Mouse (Mus musculus): ENCODE data around the gene Shisa8. TPM values are rescaled to one million over a fixed set of nuclear protein-coding genes. Genes with fewer than 3 reads are reported as not detected.

The Shisa8 gene
- total and polyA plus RNA-seq, 3 experiments: 0.05 TPM; not detected in 2

DNA sequence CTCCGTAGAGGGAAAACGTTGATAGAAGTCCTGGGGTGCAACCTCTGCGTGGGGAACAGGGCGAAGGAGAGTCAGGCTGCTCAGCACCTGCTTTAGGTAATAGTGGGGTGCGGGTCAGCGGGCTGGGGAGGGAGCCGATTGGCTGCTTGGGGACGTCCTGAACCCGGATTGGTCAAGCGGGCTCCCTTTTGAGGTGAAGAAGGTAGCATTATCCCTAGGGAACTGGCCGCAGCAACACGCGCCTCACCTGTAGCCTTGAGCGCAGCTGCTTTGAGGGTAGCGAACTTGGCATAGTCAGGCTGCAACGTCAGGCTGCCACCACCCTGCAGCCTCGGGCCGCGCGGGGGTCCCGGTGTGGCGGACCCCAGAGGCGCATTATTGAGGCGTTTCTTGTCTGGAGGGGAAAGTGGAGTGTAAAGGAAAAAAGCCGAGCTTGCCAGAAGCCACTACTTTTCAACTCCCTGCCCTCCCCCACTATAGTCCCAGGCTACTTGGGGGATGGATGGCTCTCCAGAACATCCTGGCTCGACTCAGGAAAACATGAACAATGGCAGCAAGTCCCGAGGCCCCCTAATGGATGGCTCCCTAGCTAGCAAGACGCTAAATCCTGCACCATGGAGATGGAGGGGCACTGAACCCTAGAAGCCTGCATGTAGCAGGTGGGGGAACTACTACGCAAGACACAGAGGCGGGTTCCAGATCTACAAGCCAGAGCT, 5.0 kb downstream of the Shisa8 start:
- peaks cover 21% of the 10 kb centered on the region for H3K27me3 ChIP-seq (ENCODE audit: insufficient read depth, low read length)
- H3K9me3 ChIP-seq (replicated peaks): peaks cover 26% of the 10 kb centered on the region
- H3K36me3 ChIP-seq (replicated peaks): peaks cover 72% of the 10 kb centered on the region
- TF ChIP-seq GATA1 (IDR thresholded peaks at IDR 0.05; ENCODE audit: borderline replicate concordance, low read length) (no peak), TAL1 (conservative IDR thresholded peaks at IDR 0.05; ENCODE audit: low read depth, low read length) (no peak)
- H3K4me3 ChIP-seq (ENCODE audit: low read depth, low read length): no peak overlapping the region
- DNase-seq (ENCODE audit: low spot score) (no peak), ATAC-seq (ENCODE audit: extremely low read depth, insufficient number of reproducible peaks, low FRiP score, poor library complexity, severe bottlenecking) (no peak)
- no peaks in the 10 kb centered on the region for H3K4me1 ChIP-seq (ENCODE audit: insufficient read depth, low read depth, low read length)

DNA sequence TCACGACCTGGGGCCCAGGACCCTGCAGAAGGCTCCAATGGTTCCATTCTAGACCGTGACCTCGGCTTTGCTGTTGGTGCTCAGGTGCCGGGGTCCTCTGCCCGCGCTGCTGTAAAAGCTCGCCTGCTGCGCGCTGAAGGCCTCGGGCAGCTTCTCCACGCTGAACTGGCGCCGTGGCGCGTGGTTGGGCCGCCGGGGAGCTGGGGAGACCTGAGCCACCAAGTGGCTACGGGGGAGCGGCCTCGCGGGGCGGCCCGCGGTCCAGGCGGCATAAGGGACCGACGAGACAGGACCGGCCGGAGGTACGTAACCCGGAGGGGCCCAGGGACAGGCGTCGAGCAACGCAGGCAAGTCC, 5.5 kb downstream of the Shisa8 start:
- no peak overlapping the region for H3K4me3 ChIP-seq (ENCODE audit: low read depth, low read length)
- DNase-seq (ENCODE audit: low spot score) (no peak), ATAC-seq (ENCODE audit: extremely low read depth, insufficient number of reproducible peaks, low FRiP score, poor library complexity, severe bottlenecking) (no peak)
- peaks cover 16% of the 10 kb centered on the region for H3K27me3 ChIP-seq (ENCODE audit: insufficient read depth, low read length)
- no peaks in the 10 kb centered on the region for H3K4me1 ChIP-seq (ENCODE audit: insufficient read depth, low read depth, low read length)
- TF ChIP-seq CTCF (IDR thresholded peaks at IDR 0.05; ENCODE audit: low read depth, low read length) (no peak), POLR2AphosphoS5 (IDR thresholded peaks at IDR 0.05; ENCODE audit: insufficient replicate concordance, low read depth, low read length) (no peak), TAL1 (conservative IDR thresholded peaks at IDR 0.05; ENCODE audit: low read depth, low read length) (no peak), GATA2 (IDR thresholded peaks at IDR 0.05; ENCODE audit: borderline replicate concordance, low read depth, low read length) (no peak), GATA1 (IDR thresholded peaks at IDR 0.05; ENCODE audit: borderline replicate concordance, low read length) (no peak)
- H3K36me3 ChIP-seq (replicated peaks): peaks cover 77% of the 10 kb centered on the region
- H3K9me3 ChIP-seq (replicated peaks): peaks cover 20% of the 10 kb centered on the region

DNA sequence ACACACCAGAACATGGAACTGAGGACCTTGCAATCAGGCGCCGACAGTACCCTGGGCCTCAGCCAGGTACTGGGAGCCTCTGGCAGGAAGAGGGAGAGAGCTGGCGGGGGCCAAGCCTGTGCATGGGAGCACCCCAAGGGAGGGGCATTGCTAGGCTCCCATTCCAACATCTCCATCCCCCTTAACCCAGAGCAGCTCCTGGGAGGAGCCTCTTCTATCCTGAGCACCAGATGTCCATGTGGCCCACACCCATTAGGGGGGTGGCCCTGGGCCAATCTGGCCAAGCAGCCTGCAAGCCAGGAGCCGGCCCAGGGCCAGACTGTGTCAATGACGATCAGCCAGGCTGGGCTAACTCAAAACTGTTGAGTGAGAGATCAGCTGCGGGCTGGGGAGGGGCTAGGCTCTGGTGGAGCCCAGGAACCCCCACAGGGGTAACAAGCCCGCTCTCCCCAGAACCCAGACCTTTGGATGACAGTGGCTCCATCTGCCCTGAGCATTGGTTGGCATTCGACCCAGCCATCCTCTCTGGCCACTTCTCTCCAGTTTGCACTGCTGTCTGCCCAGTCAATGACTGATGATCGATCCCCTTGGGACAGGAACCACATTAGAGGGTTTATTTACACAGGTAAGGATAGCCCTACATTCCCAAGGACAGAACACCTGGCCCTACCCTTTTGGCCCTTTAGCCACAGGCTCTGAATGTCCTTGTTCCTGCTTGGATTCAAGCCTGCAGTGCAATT, 6.1 kb downstream of the Shisa8 start:
- DNase-seq (ENCODE audit: low spot score): no peak
- peaks cover 10% of the 10 kb centered on the region for H3K27me3 ChIP-seq (ENCODE audit: insufficient read depth, low read length)
- no peak overlapping the region for H3K4me3 ChIP-seq (ENCODE audit: low read depth, low read length)
- peaks cover 83% of the 10 kb centered on the region for H3K36me3 ChIP-seq (replicated peaks)
- TF ChIP-seq POLR2AphosphoS5 (IDR thresholded peaks at IDR 0.05; ENCODE audit: insufficient replicate concordance, low read depth, low read length): no peak
- H3K4me1 ChIP-seq (ENCODE audit: insufficient read depth, low read depth, low read length): no peaks in the 10 kb centered on the region
- H3K9me3 ChIP-seq (replicated peaks): peaks cover 15% of the 10 kb centered on the region
- ATAC-seq (ENCODE audit: extremely low read depth, insufficient number of reproducible peaks, low FRiP score, poor library complexity, severe bottlenecking): no peak

DNA sequence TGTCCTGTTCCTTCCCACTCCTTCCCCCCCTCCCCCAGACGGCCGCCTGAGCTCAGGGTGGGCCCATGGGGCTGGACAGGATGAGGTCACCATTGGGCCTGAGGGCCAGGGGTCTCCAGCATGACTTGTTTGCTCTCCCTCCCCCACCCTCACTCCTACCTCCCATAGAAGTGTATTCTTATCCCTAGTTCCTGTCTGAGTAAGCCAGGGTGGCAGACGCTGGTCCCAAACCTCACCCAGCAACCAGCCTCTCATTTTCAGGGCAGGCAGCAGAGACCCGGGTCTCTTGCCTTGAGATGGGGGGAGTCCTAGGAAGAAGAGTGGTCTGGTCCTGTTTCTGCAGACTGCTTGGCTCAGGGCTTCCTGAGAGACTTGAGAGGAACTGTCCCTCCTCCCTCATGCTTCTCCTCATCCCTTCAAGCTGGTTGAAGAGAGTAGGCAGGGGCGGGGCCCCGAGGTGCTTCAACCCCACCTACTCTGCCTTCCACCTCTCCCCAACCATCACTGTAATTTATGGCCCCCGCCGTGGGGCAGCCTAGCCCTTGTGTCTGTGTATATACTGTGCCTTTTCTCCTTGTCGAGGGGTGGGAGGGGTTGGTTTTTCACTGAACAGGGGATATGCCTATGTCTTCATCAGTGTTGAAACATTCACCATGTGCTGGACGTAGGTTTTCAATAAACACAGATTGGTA, 7.8 kb downstream of the Shisa8 start:
- DNase-seq (ENCODE audit: low spot score) (no peak), ATAC-seq (ENCODE audit: extremely low read depth, insufficient number of reproducible peaks, low FRiP score, poor library complexity, severe bottlenecking) (no peak)
- H3K36me3 ChIP-seq (replicated peaks): peaks cover 94% of the 10 kb centered on the region
- no peak overlapping the region for H3K4me3 ChIP-seq (ENCODE audit: low read depth, low read length)
- H3K4me1 ChIP-seq (ENCODE audit: insufficient read depth, low read depth, low read length): no peaks in the 10 kb centered on the region
- TF ChIP-seq CTCF (IDR thresholded peaks at IDR 0.05; ENCODE audit: low read depth, low read length) (no peak), TAL1 (conservative IDR thresholded peaks at IDR 0.05; ENCODE audit: low read depth, low read length) (no peak), GATA1 (IDR thresholded peaks at IDR 0.05; ENCODE audit: borderline replicate concordance, low read length) (no peak), GATA2 (IDR thresholded peaks at IDR 0.05; ENCODE audit: borderline replicate concordance, low read depth, low read length) (no peak), POLR2AphosphoS5 (IDR thresholded peaks at IDR 0.05; ENCODE audit: insufficient replicate concordance, low read depth, low read length) (no peak)
- H3K27me3 ChIP-seq (ENCODE audit: insufficient read depth, low read length): no peaks in the 10 kb centered on the region; the same call in 1 of the 2 replicates
- H3K9me3 ChIP-seq (replicated peaks): peaks cover 12% of the 10 kb centered on the region

DNA sequence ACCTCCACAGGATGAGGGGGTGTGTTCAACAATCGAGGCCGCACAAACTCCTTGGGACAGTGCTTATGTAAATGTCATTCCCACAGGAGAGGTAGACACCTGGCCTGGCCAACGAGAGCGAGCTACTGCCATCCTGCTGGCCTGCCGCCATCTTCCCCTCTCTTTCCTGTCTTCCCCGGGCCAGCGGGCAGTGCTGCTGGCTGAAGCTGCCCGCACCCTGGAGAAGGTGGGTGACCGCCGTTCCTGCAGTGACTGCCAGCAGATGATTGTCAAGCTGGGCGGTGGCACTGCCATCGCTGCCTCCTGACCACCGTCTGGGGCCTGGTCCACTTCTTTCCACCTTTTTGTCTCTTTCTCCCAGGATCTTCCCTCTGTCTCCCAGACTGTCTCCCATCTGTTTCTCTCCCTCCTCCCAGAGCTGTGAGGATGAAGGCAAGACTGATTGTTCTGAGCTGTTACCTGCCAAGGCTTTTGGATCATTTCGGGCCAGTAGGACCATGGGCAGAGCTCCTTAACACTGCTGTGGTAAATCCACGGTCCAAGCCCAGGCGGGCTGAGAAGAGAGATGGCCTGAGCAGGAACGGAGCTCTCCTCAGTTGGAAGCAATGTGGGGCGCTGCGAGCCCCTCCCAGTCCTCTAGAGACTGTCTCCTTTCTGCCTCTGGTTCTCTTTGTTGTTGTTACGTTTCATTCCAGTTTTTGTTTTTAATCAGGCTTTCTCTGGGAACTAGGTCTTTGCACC, 8.8 kb downstream of the Shisa8 start:
- H3K4me1 ChIP-seq (ENCODE audit: insufficient read depth, low read depth, low read length): 0 out of 2 replicates have a peak, but pooled peaks cover under 1% of the 10 kb centered on the region
- no peak for DNase-seq (ENCODE audit: low spot score)
- no peaks in the 10 kb centered on the region for H3K27me3 ChIP-seq (ENCODE audit: insufficient read depth, low read length)
- peaks cover 98% of the 10 kb centered on the region for H3K36me3 ChIP-seq (replicated peaks)
- ATAC-seq (ENCODE audit: extremely low read depth, insufficient number of reproducible peaks, low FRiP score, poor library complexity, severe bottlenecking): no peak
- peaks cover 12% of the 10 kb centered on the region for H3K9me3 ChIP-seq (replicated peaks)
- TF ChIP-seq POLR2AphosphoS5 (IDR thresholded peaks at IDR 0.05; ENCODE audit: insufficient replicate concordance, low read depth, low read length) (no peak), CTCF (IDR thresholded peaks at IDR 0.05; ENCODE audit: low read depth, low read length) (no peak), GATA2 (IDR thresholded peaks at IDR 0.05; ENCODE audit: borderline replicate concordance, low read depth, low read length) (no peak), GATA1 (IDR thresholded peaks at IDR 0.05; ENCODE audit: borderline replicate concordance, low read length) (no peak), TAL1 (conservative IDR thresholded peaks at IDR 0.05; ENCODE audit: low read depth, low read length) (no peak)
- H3K4me3 ChIP-seq (ENCODE audit: low read depth, low read length): no peak overlapping the region

DNA sequence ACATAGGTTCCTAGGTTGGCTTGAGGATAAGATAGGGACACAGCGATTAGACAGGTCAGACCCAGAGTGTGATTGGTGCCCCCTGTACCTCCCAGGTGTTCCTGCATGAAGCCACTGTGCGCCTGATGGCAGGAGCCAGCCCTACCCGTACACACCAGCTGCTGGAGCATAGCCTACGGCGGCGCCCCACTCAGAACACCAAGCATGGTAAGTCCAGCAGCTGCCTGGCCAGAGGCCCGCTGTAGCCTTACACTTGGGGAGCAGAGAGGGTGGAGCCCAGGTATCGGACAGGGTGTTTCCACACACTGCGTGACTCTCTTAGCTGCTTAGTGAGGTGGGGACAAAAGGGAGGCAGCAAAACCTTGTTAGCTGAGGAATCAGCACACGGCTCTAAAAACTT, 9.5 kb downstream of the Shisa8 start:
- DNase-seq (ENCODE audit: low spot score) (no peak), ATAC-seq (ENCODE audit: extremely low read depth, insufficient number of reproducible peaks, low FRiP score, poor library complexity, severe bottlenecking) (no peak)
- Histone ChIP-seq H3K27me3 (ENCODE audit: insufficient read depth, low read length) (no peaks in the 10 kb centered on the region), H3K4me1 (ENCODE audit: insufficient read depth, low read depth, low read length) (peaks cover 4% of the 10 kb centered on the region; the same call in 1 of the 2 replicates), H3K9me3 (replicated peaks) (peaks cover 12% of the 10 kb centered on the region), H3K4me3 (ENCODE audit: low read depth, low read length) (no peak overlapping the region), H3K36me3 (replicated peaks) (peaks cover 99% of the 10 kb centered on the region)
- TF ChIP-seq GATA2 (IDR thresholded peaks at IDR 0.05; ENCODE audit: borderline replicate concordance, low read depth, low read length) (no peak), CTCF (IDR thresholded peaks at IDR 0.05; ENCODE audit: low read depth, low read length) (no peak), TAL1 (conservative IDR thresholded peaks at IDR 0.05; ENCODE audit: low read depth, low read length) (no peak), POLR2AphosphoS5 (IDR thresholded peaks at IDR 0.05; ENCODE audit: insufficient replicate concordance, low read depth, low read length) (no peak), GATA1 (IDR thresholded peaks at IDR 0.05; ENCODE audit: borderline replicate concordance, low read length) (no peak)

Data from G1E (cell line).